Mouse (Mus musculus) monocyte, adult 5-6 weeks (primary cell): ENCODE data around the gene Kti12. TPM values are rescaled to one million over a fixed set of nuclear protein-coding genes. Genes with fewer than 3 reads are reported as not detected.

ENCODE experiments used
- ATAC-seq: fragments of 153-309, 156-312 bp; replicated peaks from 2 replicates; pipeline ENCODE4 v1.8.0; 2017; ENCODE audit warnings: mild to moderate bottlenecking; ENCODE audit not compliant: low TSS enrichment, insufficient number of reproducible peaks, severe bottlenecking, poor library complexity, low FRiP score
- total RNA-seq: library from RNA; stranded (forward); fragments of 200-1000, 200-491, 200-594 nt; gene quantifications from 3 replicates; pipeline ENCODE4 v1.2.3, GENCODE M21; 2017

The Kti12 gene
- total RNA-seq, 1 experiment from 2014 or later = 14.5 TPM

DNA sequence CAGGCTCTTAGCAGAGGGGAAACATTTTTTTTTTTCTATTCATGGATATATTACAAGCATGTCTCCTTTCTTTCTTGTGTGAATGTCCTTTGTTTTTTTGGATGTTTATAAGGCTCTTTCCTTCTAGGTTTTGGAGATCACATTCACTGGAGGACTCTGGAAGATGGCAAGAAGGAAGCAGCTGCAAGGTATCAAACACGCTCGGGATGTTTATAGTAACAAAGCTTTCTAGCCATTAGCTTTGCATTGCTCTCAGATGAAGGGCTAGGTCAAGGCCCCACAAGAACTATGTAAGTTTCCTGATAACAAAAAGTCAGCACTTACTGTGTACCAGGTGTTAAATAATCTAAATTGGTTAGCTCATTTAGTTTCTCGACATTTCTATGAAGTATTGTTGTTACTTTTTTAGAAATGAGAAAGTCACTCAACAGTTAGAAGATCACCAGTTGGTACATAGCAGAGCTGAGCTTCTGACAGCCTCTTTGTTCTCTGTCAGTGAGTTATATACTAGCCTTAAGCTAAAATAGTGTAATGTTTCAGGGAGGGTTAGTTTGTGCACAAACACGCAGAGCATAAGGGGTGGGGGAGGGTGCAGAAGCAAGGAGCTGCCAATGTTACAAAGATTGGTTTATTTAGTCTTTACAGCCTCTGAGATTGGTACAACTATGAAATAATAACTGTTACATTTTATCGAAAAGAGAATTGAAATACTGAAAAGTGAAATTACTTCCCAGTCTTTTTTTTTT, 1.6 kb upstream of the Kti12 start:
- no peak for ATAC-seq

GRCm38 (mm10) chr4:108848505-108848848, 892 bp downstream of the Kti12 start, which contains the start of gene A730015C16Rik:
Gene A730015C16Rik (minus strand): TSS chr4:108848619.
- no peak for ATAC-seq

- no peak for ATAC-seq
Observed at GRCm38 (mm10) chr4:108866806-108867205, 19.2 kb downstream of the Kti12 start.

GRCm38 (mm10) chr4:108869730-108870374, 22.3 kb downstream of the Kti12 start:
- peak; percentile 88 for ATAC-seq

GRCm38 (mm10) chr4:108873746-108874145, 26.2 kb downstream of the Kti12 start:
- ATAC-seq = no peak

- ATAC-seq = no peak
Observed at GRCm38 (mm10) chr4:108877901-108878300, 30.3 kb downstream of the Kti12 start.

- ATAC-seq = peak; percentile 78
Observed at GRCm38 (mm10) chr4:108878963-108879822, 31.6 kb downstream of the Kti12 start, which contains the start of gene Rab3b. Gene Rab3b (plus strand): TSS chr4:108879063.

GRCm38 (mm10) chr4:108883815-108884214, 36.2 kb downstream of the Kti12 start:
- no peak for ATAC-seq

DNA sequence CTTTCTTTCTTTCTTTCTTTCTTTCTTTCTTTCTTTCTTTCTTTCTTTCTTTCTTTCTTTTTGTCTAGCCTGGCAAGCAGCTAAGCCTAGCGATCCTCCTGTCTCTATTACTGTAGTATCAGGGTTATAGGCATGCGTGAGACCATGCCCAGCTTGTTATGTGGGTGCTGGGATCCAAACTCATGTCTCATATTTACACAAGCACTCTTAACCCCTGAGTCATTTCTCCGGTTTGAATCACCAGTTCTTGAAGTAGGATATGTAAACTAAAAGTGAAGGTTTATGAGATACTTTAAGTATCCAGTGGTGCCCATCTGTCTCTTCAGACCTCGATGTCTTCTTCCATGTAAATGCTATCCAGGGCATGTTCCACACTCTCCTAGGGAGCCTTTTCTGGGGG, 39.9 kb downstream of the Kti12 start:
- ATAC-seq = no peak

DNA sequence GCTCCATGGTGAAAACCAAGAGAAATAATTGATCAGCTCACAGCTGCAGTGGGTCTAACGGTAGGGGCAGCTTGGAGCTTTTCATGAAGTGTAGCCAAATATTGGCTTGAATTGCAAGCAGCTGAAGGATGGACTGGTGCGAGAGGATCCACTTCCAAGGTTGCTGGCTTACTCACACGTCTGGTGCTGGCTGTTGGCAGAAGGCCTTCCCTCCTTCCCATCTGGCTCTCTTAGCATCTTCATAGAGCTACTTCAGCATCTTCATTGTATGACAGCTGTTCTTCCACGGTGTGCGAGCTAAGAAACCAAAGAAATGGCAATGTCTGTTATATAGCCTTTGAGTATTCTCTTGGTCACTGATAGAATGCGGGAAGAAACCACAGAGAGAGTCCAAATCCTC, 43.3 kb downstream of the Kti12 start:
- no peak for ATAC-seq

Other genes starting within 250 kb of the Kti12 start
- 43.3 to 74.2 TPM (median 57.5 TPM) in 3 replicates for gene Cc2d1b, start 227.8 kb upstream of the Kti12 start, total RNA-seq
- 2.7 to 4.1 TPM (median 2.8 TPM) in 3 replicates for gene 3110021N24Rik, start 128.1 kb upstream of the Kti12 start, total RNA-seq
- 93.3 to 121 TPM (median 117 TPM) in 3 replicates for gene Zfyve9, start 67.0 kb upstream of the Kti12 start, total RNA-seq
- 40.7 to 71.0 TPM (median 58.7 TPM) in 3 replicates for gene Btf3l4, start 14.2 kb upstream of the Kti12 start, total RNA-seq
- 61.6 to 79.0 TPM (median 71.6 TPM) in 3 replicates for gene Txndc12, start 13.2 kb upstream of the Kti12 start, total RNA-seq
- 0.49 TPM in 1 of 3 replicates, not detected in the others for gene A730015C16Rik, start 834 bp downstream of the Kti12 start, total RNA-seq
- not detected in 3 replicates for gene Rab3b, start 31.3 kb downstream of the Kti12 start, total RNA-seq
- 111 to 143 TPM (median 130 TPM) in 3 replicates for gene Nrd1, start 152.9 kb downstream of the Kti12 start, total RNA-seq